Mouse (Mus musculus) stomach, postnatal 0 days (tissue): ENCODE data around the gene Tenm3. TPM values are rescaled to one million over a fixed set of nuclear protein-coding genes. Genes with fewer than 3 reads are reported as not detected.

Source experiments
- ATAC-seq: fragments of 200-750 bp; cut with Nextera tagmentation; 2 replicates; pipeline ENCODE4 v1.8.0; 2017; ENCODE audit not compliant: low FRiP score, low TSS enrichment
- DNase-seq: peaks from one replicate; pipeline ENCODE4 v3.0.0-alpha.2; 2016; ENCODE audit warnings: low spot score
- H3K27ac ChIP-seq: fragments of 300-500 bp; sonication (generic); replicated peaks from 2 replicates; pipeline ENCODE4 v1.5.1; 2014; ENCODE audit warnings: mild to moderate bottlenecking, control low read depth
- H3K27me3 ChIP-seq: fragments of 300-500 bp; sonication (generic); 2 replicates; pipeline ENCODE4 v1.6.1; 2014; ENCODE audit warnings: low read length; ENCODE audit not compliant: control insufficient read depth, insufficient read depth
- H3K36me3 ChIP-seq: fragments of 300-500 bp; sonication (generic); 2 replicates; pipeline ENCODE4 v1.6.1; 2014; ENCODE audit warnings: low read length, mixed read lengths; ENCODE audit not compliant: control insufficient read depth, insufficient read depth
- H3K4me1 ChIP-seq: fragments of 300-500 bp; sonication (generic); replicated peaks from 2 replicates; pipeline ENCODE4 v1.6.1; 2014; ENCODE audit warnings: antibody characterized with exemption; ENCODE audit not compliant: control insufficient read depth, insufficient read depth
- H3K4me2 ChIP-seq: fragments of 300-500 bp; sonication (generic); replicated peaks from 2 replicates; pipeline ENCODE4 v1.6.1; 2014; ENCODE audit warnings: low read depth, mild to moderate bottlenecking, control low read depth, moderate library complexity
- H3K4me3 ChIP-seq: fragments of 300-500 bp; sonication (generic); 2 replicates; pipeline ENCODE4 v1.5.1; 2014; ENCODE audit warnings: low read depth, low read length, control low read depth
- H3K9ac ChIP-seq: fragments of 300-500 bp; sonication (generic); 2 replicates; pipeline ENCODE4 v1.6.1; 2014; ENCODE audit warnings: mild to moderate bottlenecking, low read length, control low read depth, mixed read lengths
- H3K9me3 ChIP-seq: fragments of 300-500 bp; sonication (generic); 2 replicates; pipeline ENCODE4 v1.6.1; 2016; ENCODE audit warnings: low read length; ENCODE audit not compliant: control insufficient read depth
- CTCF ChIP-seq: IDR thresholded peaks from 2 replicates; pipeline ENCODE4 v1.5.1; 2016; ENCODE audit warnings: antibody characterized with exemption, low read depth, mild to moderate bottlenecking, moderate library complexity
- EP300 ChIP-seq: optimal IDR thresholded peaks from 2 replicates; pipeline ENCODE3; 2016; ENCODE audit warnings: antibody characterized with exemption
- WGBS: fragments of 180-500 bp; shearing (Covaris S2); extraction: QIAGEN DNeasy Blood & Tissue Kit; methylation state at CpG from one replicate; pipeline ENCODE4 v1.1.7; 2014; 5-methylcytosine and 5-hydroxymethylcytosine counted together
- polyA plus RNA-seq: library from polyadenylated mRNA; unstranded; fragments of >200 nt; fragmentation: Nextera tagmentation; extraction: Ambion mirVana; gene quantifications from 2 replicates; pipeline ENCODE4 v1.2.1, GENCODE M21; 2015

The Tenm3 gene
- polyA plus RNA-seq, 1 experiment from 2014 or later = 4.5 TPM

DNA sequence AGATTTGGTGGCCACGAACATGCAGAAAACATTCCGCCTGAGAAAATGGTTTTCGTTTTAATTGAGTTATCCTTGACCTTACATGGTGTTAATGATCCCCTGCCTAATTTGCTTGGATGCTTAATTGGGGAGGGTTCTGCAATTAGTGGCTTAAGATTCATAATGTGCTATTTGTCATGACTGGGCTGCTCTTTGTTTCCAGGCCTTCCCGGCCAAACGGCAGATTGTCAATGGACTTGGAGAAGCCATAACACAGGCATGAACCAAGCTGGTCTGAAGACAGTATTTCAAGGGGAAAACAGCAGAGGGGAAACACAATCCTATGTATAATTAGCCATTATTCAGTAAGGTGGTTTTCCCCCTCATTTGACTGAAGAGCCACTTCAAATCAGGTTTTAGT, 606.8 kb downstream of the Tenm3 start:
- no peaks in the 10 kb centered on the region for H3K9me3 ChIP-seq
- DNase-seq (no peak), ATAC-seq (no peak)
- H3K27me3 ChIP-seq = no peaks in the 10 kb centered on the region
- H3K36me3 ChIP-seq = peaks cover 5% of the 10 kb centered on the region; the same call in 1 of the 2 replicates
- H3K4me3 ChIP-seq = no peak overlapping the region
- no peaks in the 10 kb centered on the region for H3K4me1 ChIP-seq
- H3K4me2 ChIP-seq = no peak overlapping the region
- no peak overlapping the region for H3K9ac ChIP-seq
- TF ChIP-seq EP300 (no peak), CTCF (no peak)
- WGBS = 90% methylated on average over 5 of the region's 5 CpGs
- no peak overlapping the region for H3K27ac ChIP-seq

DNA sequence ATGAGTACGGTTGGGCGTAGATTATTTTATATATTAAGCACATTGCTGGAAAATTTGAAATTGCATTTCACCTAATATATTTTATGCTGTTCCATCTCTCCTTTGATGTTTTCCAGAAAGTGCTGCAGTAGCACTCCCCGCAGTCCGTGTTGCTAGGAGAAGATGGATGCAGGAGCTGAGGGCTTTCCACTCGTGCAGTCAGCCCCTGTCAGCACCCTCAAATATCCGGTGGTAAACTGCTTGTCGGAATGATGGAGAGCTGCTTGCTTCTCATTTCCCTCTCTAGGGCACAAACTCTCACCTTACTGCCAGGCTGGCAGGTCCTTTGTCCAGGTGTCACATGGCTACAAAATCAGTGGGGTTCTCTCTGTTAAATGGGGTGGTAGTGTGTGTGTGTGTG, 610.8 kb downstream of the Tenm3 start:
- DNase-seq (no peak), ATAC-seq (no peak)
- TF ChIP-seq CTCF = no peak
- TF ChIP-seq EP300 = no peak
- Histone ChIP-seq H3K27me3 (no peaks in the 10 kb centered on the region), H3K4me3 (no peak overlapping the region), H3K4me1 (no peaks in the 10 kb centered on the region), H3K4me2 (no peak overlapping the region), H3K27ac (no peak overlapping the region), H3K9me3 (no peaks in the 10 kb centered on the region), H3K36me3 (peaks cover 12% of the 10 kb centered on the region; the same call in 1 of the 2 replicates), H3K9ac (no peak overlapping the region)
- 78% methylated on average over 7 of the region's 7 CpGs for WGBS

DNA sequence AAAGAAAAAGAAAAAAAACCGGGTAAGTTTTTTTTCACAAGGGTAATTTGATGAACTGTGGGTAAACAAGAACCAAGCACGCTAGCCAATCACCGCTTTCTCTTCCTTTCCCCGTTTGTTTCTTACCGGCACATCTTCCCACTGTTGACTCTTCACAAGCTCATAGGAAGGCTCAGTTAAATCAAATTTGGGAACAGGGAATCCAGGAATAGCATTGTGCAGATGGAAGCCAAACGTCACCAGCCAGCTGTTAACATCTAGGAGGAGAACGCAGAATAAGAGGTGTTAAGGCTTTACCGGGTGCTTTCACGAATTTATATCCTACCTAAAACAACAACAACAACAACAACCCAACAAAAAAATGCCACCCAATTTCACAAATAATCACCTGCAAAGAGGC, 611.9 kb downstream of the Tenm3 start:
- H3K4me3 ChIP-seq = no peak overlapping the region
- DNase-seq (no peak), ATAC-seq (no peak)
- no peak overlapping the region for H3K4me2 ChIP-seq
- no peak overlapping the region for H3K9ac ChIP-seq
- TF ChIP-seq CTCF (no peak), EP300 (no peak)
- no peaks in the 10 kb centered on the region for H3K4me1 ChIP-seq
- no peak overlapping the region for H3K27ac ChIP-seq
- H3K9me3 ChIP-seq = no peaks in the 10 kb centered on the region
- H3K36me3 ChIP-seq = peaks cover 12% of the 10 kb centered on the region; the same call in 1 of the 2 replicates
- 85% methylated on average over 9 of the region's 9 CpGs for WGBS
- no peaks in the 10 kb centered on the region for H3K27me3 ChIP-seq

DNA sequence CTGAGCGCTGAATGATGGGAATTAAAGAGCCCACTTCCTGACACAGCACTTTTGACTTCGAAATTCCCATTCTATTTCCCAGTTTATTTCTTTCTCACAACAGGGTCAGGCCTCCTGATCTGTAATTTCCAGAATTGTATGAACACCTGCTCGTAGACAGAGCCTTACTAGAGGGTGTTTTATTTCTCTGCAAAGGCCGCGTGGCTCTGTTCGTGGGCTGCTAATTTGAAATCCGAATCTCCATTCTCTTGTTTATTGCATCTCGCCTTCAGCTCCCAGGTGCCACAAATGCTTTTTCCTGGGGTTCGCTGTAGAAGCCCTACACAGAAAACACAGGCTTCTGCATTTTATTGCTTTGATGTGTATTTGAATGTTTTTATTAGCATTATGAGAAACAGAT, 612.4 kb downstream of the Tenm3 start:
- no peaks in the 10 kb centered on the region for H3K27me3 ChIP-seq
- no peak for DNase-seq
- H3K9ac ChIP-seq = no peak overlapping the region
- H3K4me1 ChIP-seq = no peaks in the 10 kb centered on the region
- H3K36me3 ChIP-seq = peaks cover 12% of the 10 kb centered on the region; the same call in 1 of the 2 replicates
- no peak overlapping the region for H3K27ac ChIP-seq
- no peak for ATAC-seq
- no peak overlapping the region for H3K4me3 ChIP-seq
- 82% methylated on average over 9 of the region's 9 CpGs for WGBS
- H3K4me2 ChIP-seq = no peak overlapping the region
- H3K9me3 ChIP-seq = no peaks in the 10 kb centered on the region
- TF ChIP-seq CTCF (no peak), EP300 (no peak)

DNA sequence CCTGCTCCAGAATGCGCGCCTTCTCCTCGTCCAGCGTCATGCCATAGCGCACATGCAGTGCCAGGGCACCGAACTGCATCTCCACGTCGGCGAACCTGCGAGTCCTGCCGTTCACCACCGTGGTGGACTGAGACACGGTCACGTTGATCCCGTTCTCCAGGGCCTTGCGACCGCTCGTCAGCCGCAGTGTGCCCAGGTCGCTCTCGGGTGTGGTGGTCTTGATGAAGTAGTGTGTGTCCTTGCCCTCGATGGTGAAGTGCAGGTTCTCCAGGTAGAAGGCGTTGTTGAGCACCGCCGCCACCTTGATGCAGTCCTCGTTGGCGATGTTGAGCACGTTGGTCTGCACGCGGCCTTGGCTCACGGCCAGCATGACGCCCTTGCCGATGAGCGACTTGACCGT, 615.1 kb downstream of the Tenm3 start:
- H3K9me3 ChIP-seq = no peaks in the 10 kb centered on the region
- DNase-seq = no peak
- no peaks in the 10 kb centered on the region for H3K27me3 ChIP-seq
- TF ChIP-seq CTCF = no peak
- no peak for TF ChIP-seq EP300
- WGBS = 96% methylated on average over 35 of the region's 35 CpGs
- peaks cover 7% of the 10 kb centered on the region; the same call in 1 of the 2 replicates for H3K36me3 ChIP-seq
- no peak overlapping the region for H3K9ac ChIP-seq
- no peak overlapping the region for H3K27ac ChIP-seq
- no peak overlapping the region for H3K4me2 ChIP-seq
- ATAC-seq = no peak
- H3K4me1 ChIP-seq = no peaks in the 10 kb centered on the region
- H3K4me3 ChIP-seq = no peak overlapping the region

DNA sequence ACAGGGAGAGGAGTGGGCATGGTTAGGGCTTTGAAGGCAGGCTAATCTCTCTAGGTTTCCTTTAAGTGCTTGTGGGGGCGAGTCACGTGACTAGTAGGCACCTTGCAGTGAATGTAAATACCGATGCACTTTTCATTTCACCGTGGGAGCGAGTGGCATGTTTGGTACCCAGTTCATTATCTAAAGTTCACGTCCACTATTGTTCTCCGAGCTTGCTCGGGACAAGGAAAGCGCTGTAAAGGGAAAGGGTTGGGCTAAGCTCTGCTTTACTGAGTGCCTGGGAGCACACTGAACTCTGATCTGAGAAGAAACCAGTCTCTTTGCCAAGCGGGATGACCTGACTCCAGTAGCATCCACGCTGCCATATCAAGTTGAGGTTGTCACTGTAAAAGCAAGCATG, 619.0 kb downstream of the Tenm3 start:
- H3K9me3 ChIP-seq = no peaks in the 10 kb centered on the region
- H3K4me3 ChIP-seq = no peak overlapping the region
- DNase-seq (peak; percentile 29), ATAC-seq (no peak)
- WGBS = 41% methylated on average over 11 of the region's 11 CpGs
- TF ChIP-seq CTCF (no peak), EP300 (no peak)
- no peak overlapping the region for H3K27ac ChIP-seq
- H3K4me1 ChIP-seq = no peaks in the 10 kb centered on the region
- no peaks in the 10 kb centered on the region for H3K27me3 ChIP-seq
- H3K9ac ChIP-seq = no peak overlapping the region
- 0 out of 2 replicates have a peak overlapping the region, but pooled peaks have one; percentile 21 for H3K4me2 ChIP-seq
- peaks cover 7% of the 10 kb centered on the region; the same call in 1 of the 2 replicates for H3K36me3 ChIP-seq
